Mouse (Mus musculus) urinary bladder, postnatal 14 days (tissue): ENCODE measurements at regions not wholly inside any gene's neighbourhood (a gene's known extent, or its start where the extent isn't known, plus 50 kb on each side); places are given as distances from the start of the nearest gene placed in this dataset.

Source experiments
- DNase-seq: peaks from one replicate; pipeline ENCODE4 v3.0.0; 2021; ENCODE audit warnings: low spot score

GRCm38 (mm10) chr11:110715300-110715699, 252.5 kb upstream of the Kcnj16 start:
- DNase-seq: no peak

GRCm38 (mm10) chr11:110716369-110716768, 251.5 kb upstream of the Kcnj16 start:
- no peak for DNase-seq

GRCm38 (mm10) chr11:110722701-110723100, 245.1 kb upstream of the Kcnj16 start:
- no peak for DNase-seq

- DNase-seq: no peak
These were observed 243.9 kb upstream of the Kcnj16 start for GRCm38 (mm10) chr11:110723971-110724370.

GRCm38 (mm10) chr11:110727357-110727961, 240.4 kb upstream of the Kcnj16 start:
- DNase-seq: no peak

GRCm38 (mm10) chr11:110731510-110731909, 236.3 kb upstream of the Kcnj16 start:
- DNase-seq: no peak

- no peak for DNase-seq
These were observed 193.7 kb upstream of the Kcnj16 start for GRCm38 (mm10) chr11:110774128-110774527.

- DNase-seq: no peak
These were observed 186.1 kb upstream of the Kcnj16 start for GRCm38 (mm10) chr11:110781492-110782276.

GRCm38 (mm10) chr11:110789537-110789936, 178.3 kb upstream of the Kcnj16 start:
- no peak for DNase-seq

- DNase-seq: no peak
These were observed 167.8 kb upstream of the Kcnj16 start for GRCm38 (mm10) chr11:110799887-110800578.

- DNase-seq: no peak
These were observed 165.8 kb upstream of the Kcnj16 start for GRCm38 (mm10) chr11:110802013-110802412.

GRCm38 (mm10) chr11:110804079-110804478, 163.8 kb upstream of the Kcnj16 start:
- no peak for DNase-seq

- no peak for DNase-seq
These were observed 154.7 kb upstream of the Kcnj16 start for GRCm38 (mm10) chr11:110813137-110813536.

GRCm38 (mm10) chr11:110814732-110815131, 153.1 kb upstream of the Kcnj16 start:
- DNase-seq: no peak

- no peak for DNase-seq
These were observed 152.6 kb upstream of the Kcnj16 start for GRCm38 (mm10) chr11:110815206-110815605.

GRCm38 (mm10) chr11:110828584-110828983, 139.2 kb upstream of the Kcnj16 start:
- no peak for DNase-seq

GRCm38 (mm10) chr11:110836688-110837087, 131.1 kb upstream of the Kcnj16 start:
- no peak for DNase-seq

GRCm38 (mm10) chr11:110839316-110839715, 128.5 kb upstream of the Kcnj16 start:
- DNase-seq: peak; percentile 12

- DNase-seq: no peak
These were observed 99.5 kb upstream of the Kcnj16 start for GRCm38 (mm10) chr11:110868319-110868718.

GRCm38 (mm10) chr11:110870133-110870532, 97.7 kb upstream of the Kcnj16 start:
- DNase-seq: no peak

- no peak for DNase-seq
These were observed 93.2 kb upstream of the Kcnj16 start for GRCm38 (mm10) chr11:110874626-110875025.

GRCm38 (mm10) chr11:110880971-110881370, 86.9 kb upstream of the Kcnj16 start:
- no peak for DNase-seq
